Mouse (Mus musculus) kidney, adult 2 months (tissue): Measurements from ENCODE around the gene C3ar1. TPM values are rescaled to one million over a fixed set of nuclear protein-coding genes. Genes with fewer than 3 reads are reported as not detected.
A peak's percentile ranks its signal among the peaks of the same experiment; 100 is the strongest.

Experiments used
- DNase-seq: peaks from one replicate; pipeline ENCODE4 v3.0.0; 2021
- H3K27ac ChIP-seq: fragments of 200-500 bp; 2 replicates; pipeline ENCODE4 v1.5.1; 2012; ENCODE audit warnings: low read depth, low read length, control low read depth, inconsistent platforms; ENCODE audit not compliant: insufficient read depth
- H3K27me3 ChIP-seq: fragments of 200-500 bp; replicated peaks from 2 replicates; pipeline ENCODE4 v1.6.1; 2012; ENCODE audit warnings: mild to moderate bottlenecking, moderate library complexity, low read length, inconsistent platforms; ENCODE audit not compliant: control insufficient read depth, insufficient read depth
- H3K36me3 ChIP-seq: fragments of 200-500 bp; 2 replicates; pipeline ENCODE4 v1.6.1; 2012; ENCODE audit warnings: mild to moderate bottlenecking, moderate library complexity, low read length, inconsistent platforms; ENCODE audit not compliant: control insufficient read depth, insufficient read depth
- H3K4me1 ChIP-seq: fragments of 200-500 bp; 2 replicates; pipeline ENCODE4 v1.6.1; 2011; ENCODE audit warnings: low read length; ENCODE audit not compliant: control insufficient read depth, insufficient read depth
- H3K4me3 ChIP-seq: fragments of 200-500 bp; 2 replicates; pipeline ENCODE4 v1.5.1; 2011; ENCODE audit warnings: mild to moderate bottlenecking, low read depth, low read length, control low read depth; ENCODE audit not compliant: insufficient read depth
- CTCF ChIP-seq: fragments of 200-500 bp; conservative IDR thresholded peaks from 2 replicates; pipeline ENCODE4 v1.5.1; 2011; ENCODE audit warnings: low read depth, mild to moderate bottlenecking, control low read depth, low read length, moderate library complexity, mixed read lengths; ENCODE audit not compliant: insufficient read depth, insufficient read length
- POLR2A ChIP-seq: fragments of 200-500 bp; IDR thresholded peaks from one replicate; pipeline ENCODE4 v1.6.1; 2011; ENCODE audit warnings: low read depth, low read length, control low read depth
- WGBS: fragments of 180-500 bp; shearing (Covaris S2); methylation state at CpG from one replicate; pipeline ENCODE4 v1.1.7; 2018; 5-methylcytosine and 5-hydroxymethylcytosine counted together
- polyA plus RNA-seq: library from polyadenylated mRNA; depleted of rRNA; stranded (reverse); fragments of >200 nt; gene quantifications from 2 replicates; pipeline ENCODE4 v1.2.3, GENCODE M21; 2012

The C3ar1 gene
- polyA plus RNA-seq, 1 experiment = 2.1 TPM

DNA sequence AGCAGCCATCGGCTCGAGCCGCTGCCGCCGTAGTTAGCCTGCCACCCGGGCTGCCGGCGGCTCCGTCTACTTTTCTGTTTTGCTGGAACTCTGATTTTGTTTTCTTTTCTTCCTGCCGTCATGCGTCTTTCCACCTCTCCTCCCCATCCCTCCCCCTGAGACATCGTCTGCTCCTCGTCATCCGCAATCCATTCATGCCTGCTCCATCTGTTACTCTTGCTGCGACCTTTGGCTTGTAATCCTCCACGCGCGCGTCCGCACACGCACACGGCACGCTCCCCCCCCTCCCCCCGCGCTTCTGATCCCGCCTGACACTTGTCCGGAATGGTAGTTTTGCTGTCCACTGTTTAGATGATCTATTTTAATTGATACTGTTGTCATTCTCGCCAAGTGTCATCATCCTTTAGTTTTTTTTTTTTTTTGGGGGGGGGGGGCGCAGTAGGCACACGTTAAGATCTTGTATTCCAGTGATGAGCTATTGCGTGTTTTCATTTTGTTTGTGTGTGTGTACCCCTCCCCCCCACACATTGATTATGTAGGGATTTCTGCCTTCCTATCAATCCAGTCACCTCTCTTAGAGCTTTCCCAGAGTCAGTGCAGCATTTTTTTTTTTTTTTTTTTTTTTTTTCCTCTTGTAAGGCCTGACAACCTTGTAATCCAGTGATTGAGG lies 18.9 kb upstream of the C3ar1 start:
- H3K36me3 ChIP-seq = no peaks in the 10 kb centered on the region
- WGBS = under 1% methylated on average over 31 of the region's 31 CpGs
- H3K4me1 ChIP-seq = peaks cover 8% of the 10 kb centered on the region; the same call in 1 of the 2 replicates
- DNase-seq = no peak
- no peak for TF ChIP-seq POLR2A
- no peak for TF ChIP-seq CTCF
- H3K4me3 ChIP-seq = peak overlapping the region; percentile 92
- peak overlapping the region; percentile 31 for H3K27ac ChIP-seq
- no peaks in the 10 kb centered on the region for H3K27me3 ChIP-seq

DNA sequence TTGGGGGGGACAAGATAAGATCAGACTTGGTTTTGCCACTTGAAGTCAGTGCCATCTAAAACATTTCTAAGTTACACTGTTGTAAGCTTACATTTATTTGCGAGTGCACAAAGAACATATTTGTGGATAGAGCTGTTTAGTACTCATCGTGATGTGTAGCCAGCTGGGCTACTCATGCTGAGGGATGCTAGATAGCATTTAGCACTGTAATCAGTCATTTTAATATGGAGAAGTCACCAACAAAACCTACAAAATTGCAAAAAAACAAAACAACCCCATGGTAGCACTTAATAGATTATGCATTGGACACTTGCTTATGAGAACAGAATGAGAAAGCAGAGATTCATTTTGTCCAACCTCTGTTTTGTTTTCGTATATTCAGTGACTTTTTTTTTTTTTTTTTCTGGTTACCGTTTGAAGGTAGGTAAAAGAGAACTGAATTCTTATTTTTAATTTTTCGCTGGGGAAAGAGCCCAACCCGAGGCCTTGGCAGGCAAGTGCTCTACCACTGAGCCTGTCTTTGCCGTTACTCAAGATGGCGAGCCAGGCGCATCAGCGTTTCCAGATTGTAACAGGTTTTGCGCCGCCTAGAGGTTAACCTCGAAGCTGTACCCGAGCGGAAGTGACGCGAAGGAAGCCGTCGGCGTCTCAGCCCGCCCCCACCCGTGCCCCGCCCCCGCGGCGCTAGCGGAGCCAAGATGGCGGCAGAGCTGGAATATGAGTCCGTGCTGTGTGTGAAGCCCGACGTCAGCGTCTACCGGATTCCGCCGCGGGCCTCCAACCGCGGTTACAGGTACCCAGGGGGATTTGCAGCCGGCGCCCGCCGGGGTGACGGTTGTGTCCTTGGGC lies 18.1 kb upstream of the C3ar1 start, which contains the start of gene Necap1:
Gene Necap1, plus strand, starts transcription at position 604 of the 849 bp plus-strand sequence.
- H3K36me3 ChIP-seq = no peaks in the 10 kb centered on the region
- no peaks in the 10 kb centered on the region for H3K27me3 ChIP-seq
- TF ChIP-seq CTCF (peak; percentile 86), POLR2A (peak; percentile 26)
- H3K4me1 ChIP-seq = peaks cover 8% of the 10 kb centered on the region; the same call in 1 of the 2 replicates
- H3K4me3 ChIP-seq = peak within 1 kb of the TSS; percentile 92
- 7% methylated on average over 43 of the region's 43 CpGs for WGBS
- H3K27ac ChIP-seq = peak within 1 kb of the TSS; percentile 31
- peak; percentile 98 for DNase-seq

DNA sequence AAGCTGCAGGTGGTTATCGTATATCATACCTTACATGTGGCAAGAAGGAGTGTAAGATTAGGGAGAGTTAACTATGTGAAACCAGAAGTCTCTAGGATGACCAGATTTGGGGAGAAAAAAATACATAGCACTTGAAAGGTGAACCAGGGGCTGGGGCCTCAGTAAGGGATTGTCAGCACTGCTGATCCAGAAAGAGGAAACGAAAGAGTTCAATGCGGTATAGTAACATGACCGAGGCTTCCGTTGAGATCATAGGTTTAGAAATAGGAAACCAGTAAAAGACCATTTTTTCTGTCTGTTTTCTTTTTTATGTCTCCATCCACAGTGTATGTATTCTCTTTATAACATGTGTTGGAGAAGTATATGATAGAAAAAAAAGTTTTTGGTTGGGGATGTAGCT lies 16.8 kb upstream of the C3ar1 start:
- no peaks in the 10 kb centered on the region; the same call in 1 of the 2 replicates for H3K4me1 ChIP-seq
- no peaks in the 10 kb centered on the region for H3K36me3 ChIP-seq
- H3K4me3 ChIP-seq = no peak overlapping the region
- no peak for TF ChIP-seq POLR2A
- no peak for TF ChIP-seq CTCF
- peak; percentile 23 for DNase-seq
- H3K27me3 ChIP-seq = no peaks in the 10 kb centered on the region
- 88% methylated on average over 5 of the region's 5 CpGs for WGBS
- no peak overlapping the region for H3K27ac ChIP-seq

DNA sequence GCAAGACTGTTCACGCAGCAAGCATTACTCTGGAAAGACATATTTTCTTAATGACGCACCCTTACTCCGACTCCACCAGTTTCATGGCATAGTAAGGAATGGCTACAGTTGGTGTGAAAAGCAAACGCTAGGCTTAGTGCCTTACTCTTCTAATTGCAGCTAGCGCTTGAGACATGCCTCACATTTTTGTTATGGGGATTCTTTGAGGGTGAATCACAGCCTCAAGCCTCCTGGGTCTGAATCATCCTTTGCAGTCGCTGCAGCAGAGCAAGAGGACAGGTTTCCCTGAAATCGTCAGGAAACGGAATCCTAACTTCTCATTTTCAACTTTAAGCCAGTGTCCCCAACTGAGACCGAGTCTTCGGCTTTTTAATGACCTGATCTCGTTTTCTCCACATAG lies 13.9 kb upstream of the C3ar1 start:
- Histone ChIP-seq H3K36me3 (no peaks in the 10 kb centered on the region), H3K27me3 (no peaks in the 10 kb centered on the region), H3K27ac (no peak overlapping the region), H3K4me1 (no peaks in the 10 kb centered on the region; the same call in 1 of the 2 replicates), H3K4me3 (no peak overlapping the region)
- 76% methylated on average over 11 of the region's 11 CpGs for WGBS
- DNase-seq = no peak
- TF ChIP-seq CTCF (no peak), POLR2A (no peak)

DNA sequence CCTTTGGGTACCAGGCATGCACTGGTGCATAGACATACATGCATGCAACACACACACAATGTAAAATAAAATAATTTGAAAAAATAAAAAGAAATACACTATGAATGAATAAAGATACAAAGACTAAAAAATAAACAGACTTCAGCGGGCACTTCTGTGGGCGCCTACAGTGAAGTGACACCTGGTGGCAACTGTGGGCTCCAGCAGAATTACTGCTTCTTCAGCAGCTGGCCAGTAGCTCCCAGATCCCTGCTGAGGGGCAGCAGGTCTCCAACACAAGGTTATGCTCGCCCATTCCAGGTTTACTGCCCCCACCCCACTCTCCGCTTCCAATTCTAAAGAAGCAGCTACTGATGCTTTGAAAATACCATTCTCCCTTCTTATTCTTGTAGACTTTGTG lies 12.0 kb upstream of the C3ar1 start:
- H3K27me3 ChIP-seq = no peaks in the 10 kb centered on the region
- H3K27ac ChIP-seq = no peak overlapping the region
- no peak overlapping the region for H3K4me3 ChIP-seq
- H3K36me3 ChIP-seq = no peaks in the 10 kb centered on the region
- TF ChIP-seq CTCF (peak; percentile 47), POLR2A (no peak)
- WGBS = 50% methylated on average over 4 of the region's 4 CpGs
- H3K4me1 ChIP-seq = no peaks in the 10 kb centered on the region
- peak; percentile 12 for DNase-seq

DNA sequence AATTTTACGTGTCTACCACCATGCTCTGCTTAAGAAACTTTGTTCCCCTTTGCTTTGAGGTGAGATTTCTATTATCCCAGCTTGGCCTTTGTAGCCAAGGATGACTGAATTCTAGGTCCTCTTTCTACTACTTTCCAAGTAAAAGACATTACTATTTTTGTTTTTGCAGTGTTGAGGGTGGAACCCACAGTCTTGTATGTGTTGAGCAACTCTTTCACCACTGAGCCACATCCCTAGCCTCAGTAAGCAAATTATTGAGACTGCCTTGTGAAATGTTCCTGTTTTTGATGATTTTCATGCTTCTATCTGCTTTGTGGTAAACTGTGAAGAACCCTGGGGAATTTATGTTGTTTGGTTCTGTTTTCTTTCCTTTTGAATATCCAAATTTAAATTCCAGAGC lies 6.9 kb upstream of the C3ar1 start:
- DNase-seq = no peak
- Histone ChIP-seq H3K4me3 (no peak overlapping the region), H3K27ac (no peak overlapping the region), H3K36me3 (no peaks in the 10 kb centered on the region), H3K27me3 (no peaks in the 10 kb centered on the region), H3K4me1 (no peaks in the 10 kb centered on the region)
- TF ChIP-seq CTCF (no peak), POLR2A (no peak)
- WGBS = 79% methylated on average over 1 of the region's 1 CpGs

DNA sequence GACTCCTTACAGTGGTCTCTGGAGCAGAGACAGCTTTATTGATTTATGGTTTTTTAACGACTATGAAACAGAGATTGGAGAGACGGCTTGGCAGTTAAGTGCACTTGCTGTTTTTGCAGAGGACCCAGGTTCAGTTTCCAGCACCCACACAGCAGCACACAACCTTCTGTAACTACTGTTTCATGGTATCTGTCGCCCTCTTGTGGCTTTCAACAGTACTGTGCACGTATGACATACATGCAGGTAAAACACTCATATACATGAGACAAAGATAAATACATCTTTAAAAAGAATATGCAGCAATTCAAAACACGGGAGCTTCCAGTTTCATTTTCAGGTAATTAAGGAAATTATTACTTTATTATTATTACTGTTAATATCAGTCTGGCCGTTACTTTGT lies 6.5 kb upstream of the C3ar1 start:
- DNase-seq = no peak
- no peaks in the 10 kb centered on the region for H3K27me3 ChIP-seq
- TF ChIP-seq CTCF = no peak
- no peak for TF ChIP-seq POLR2A
- no peak overlapping the region for H3K27ac ChIP-seq
- WGBS = 74% methylated on average over 6 of the region's 6 CpGs
- no peaks in the 10 kb centered on the region for H3K4me1 ChIP-seq
- no peaks in the 10 kb centered on the region for H3K36me3 ChIP-seq
- H3K4me3 ChIP-seq = no peak overlapping the region
